Mouse (Mus musculus): ENCODE data around the gene Mxi1.

The Mxi1 gene

GRCm38 (mm10) chr19:53312951-53313683, 2.8 kb downstream of the Mxi1 start:
- no peak for TF ChIP-seq GATA4 (IDR thresholded peaks at IDR 0.05; ENCODE audit: insufficient replicate concordance, low read length)

GRCm38 (mm10) chr19:53313684-53314443, 3.5 kb downstream of the Mxi1 start:
- peak; percentile 73; the same call in 1 of the 2 replicates for TF ChIP-seq GATA4 (IDR thresholded peaks at IDR 0.05; ENCODE audit: insufficient replicate concordance, low read length)

GRCm38 (mm10) chr19:53314530-53315208, 4.4 kb downstream of the Mxi1 start:
- no peak for TF ChIP-seq GATA4 (IDR thresholded peaks at IDR 0.05; ENCODE audit: insufficient replicate concordance, low read length)

GRCm38 (mm10) chr19:53315209-53315654, 4.9 kb downstream of the Mxi1 start:
- no peak for TF ChIP-seq GATA4 (IDR thresholded peaks at IDR 0.05; ENCODE audit: insufficient replicate concordance, low read length)

- no peak for TF ChIP-seq GATA4 (IDR thresholded peaks at IDR 0.05; ENCODE audit: insufficient replicate concordance, low read length)
Measured at GRCm38 (mm10) chr19:53316105-53316504, 5.8 kb downstream of the Mxi1 start.

DNA sequence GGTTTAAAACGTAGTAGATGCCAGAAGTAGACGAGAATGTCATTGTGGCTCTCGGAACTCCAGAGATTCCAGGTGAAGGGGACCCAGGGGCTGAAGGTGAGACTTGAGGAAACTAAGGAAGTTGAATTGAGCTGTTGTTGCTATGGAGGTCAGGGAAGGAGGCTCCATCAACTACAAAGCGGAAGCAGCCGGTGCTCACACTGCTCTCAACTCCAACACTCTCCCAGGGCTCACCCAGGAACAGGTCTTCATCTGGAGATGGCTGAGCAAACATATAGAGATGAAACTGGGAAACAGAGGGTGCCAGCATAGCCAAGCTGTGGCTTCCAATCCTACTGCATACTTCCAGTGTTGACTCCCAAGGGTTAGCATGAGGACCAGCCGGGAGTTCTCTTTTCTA, 6.6 kb downstream of the Mxi1 start:
- TF ChIP-seq GATA4 (IDR thresholded peaks at IDR 0.05; ENCODE audit: insufficient replicate concordance, low read length) = no peak

GRCm38 (mm10) chr19:53318143-53319132, 8.1 kb downstream of the Mxi1 start:
- no peak for TF ChIP-seq GATA4 (IDR thresholded peaks at IDR 0.05; ENCODE audit: insufficient replicate concordance, low read length)

- TF ChIP-seq GATA4 (IDR thresholded peaks at IDR 0.05; ENCODE audit: insufficient replicate concordance, low read length) = no peak
Measured at GRCm38 (mm10) chr19:53320264-53321110, 10.2 kb downstream of the Mxi1 start.

- no peak for TF ChIP-seq GATA4 (IDR thresholded peaks at IDR 0.05; ENCODE audit: insufficient replicate concordance, low read length)
Measured at GRCm38 (mm10) chr19:53321273-53321672, 11.0 kb downstream of the Mxi1 start.

DNA sequence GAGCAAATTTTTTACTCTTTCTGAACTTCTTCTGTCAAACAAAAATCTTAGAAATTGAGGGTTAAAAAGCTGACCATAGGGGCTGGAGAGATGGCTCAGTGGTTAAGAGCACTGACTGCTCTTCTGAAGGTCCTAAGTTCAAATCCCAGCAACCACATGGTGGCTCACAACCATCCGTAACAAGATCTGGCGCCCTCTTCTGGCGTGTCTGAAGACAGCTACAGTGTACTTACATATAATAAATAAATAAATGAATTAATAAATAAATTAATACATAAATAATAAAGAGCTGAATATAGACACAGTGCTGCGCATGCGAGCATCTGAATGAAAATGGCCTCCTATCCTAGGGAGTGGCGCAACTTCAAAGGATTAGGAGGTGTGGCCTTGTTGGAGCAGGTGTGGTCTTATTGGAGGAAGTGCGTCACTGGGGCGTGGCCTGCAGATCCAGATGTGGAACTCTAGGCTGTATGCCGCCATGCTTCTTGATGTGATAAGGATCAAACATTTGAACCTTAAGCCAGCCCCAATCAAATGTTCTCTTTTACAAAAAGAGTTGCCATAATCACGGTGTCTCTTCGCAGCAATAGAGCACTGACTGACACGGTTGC, 12.2 kb downstream of the Mxi1 start:
- no peak for TF ChIP-seq GATA4 (IDR thresholded peaks at IDR 0.05; ENCODE audit: insufficient replicate concordance, low read length)

GRCm38 (mm10) chr19:53324866-53325265, 14.5 kb downstream of the Mxi1 start:
- TF ChIP-seq GATA4 (IDR thresholded peaks at IDR 0.05; ENCODE audit: insufficient replicate concordance, low read length) = no peak

GRCm38 (mm10) chr19:53325578-53326295, 15.4 kb downstream of the Mxi1 start:
- no peak for TF ChIP-seq GATA4 (IDR thresholded peaks at IDR 0.05; ENCODE audit: insufficient replicate concordance, low read length)

DNA sequence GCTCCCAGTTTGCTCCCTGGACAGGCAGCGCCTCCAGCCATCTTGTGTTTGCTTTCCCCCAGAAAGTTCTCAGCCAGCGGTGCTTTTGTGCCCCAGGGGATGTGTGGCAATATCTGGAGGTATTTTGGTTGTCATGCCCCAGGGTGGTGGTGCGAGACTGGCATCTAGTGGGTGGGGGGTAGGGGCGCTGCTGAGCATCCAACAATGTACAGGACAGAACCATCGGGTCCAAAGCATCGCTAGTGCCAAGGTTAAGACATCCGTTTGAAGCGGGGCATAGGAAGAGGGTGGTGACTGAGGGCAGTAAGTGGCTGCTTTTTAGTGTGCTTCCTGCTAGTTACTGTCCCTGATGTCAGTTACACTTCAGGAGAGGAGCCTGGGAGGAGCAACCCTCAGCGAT, 17.8 kb downstream of the Mxi1 start:
- no peak for TF ChIP-seq GATA4 (IDR thresholded peaks at IDR 0.05; ENCODE audit: insufficient replicate concordance, low read length)

Data from liver, adult (tissue).